Mouse (Mus musculus) heart, embryonic 11.5 days (tissue): ENCODE data around the gene Echdc1. TPM values are rescaled to one million over a fixed set of nuclear protein-coding genes. Genes with fewer than 3 reads are reported as not detected.
A peak's percentile ranks its signal among the peaks of the same experiment; 100 is the strongest.

Experiments used
- ATAC-seq: fragments of 200-750 bp; cut with Nextera tagmentation; replicated peaks from 2 replicates; pipeline ENCODE4 v1.8.0; 2017; ENCODE audit warnings: moderate library complexity; ENCODE audit not compliant: insufficient number of reproducible peaks, low FRiP score, low TSS enrichment
- H3K27ac ChIP-seq: fragments of 300-500 bp; sonication (generic); 2 replicates; pipeline ENCODE4 v1.5.1; 2014; ENCODE audit warnings: mild to moderate bottlenecking, low read depth, low read length
- H3K27me3 ChIP-seq: fragments of 300-500 bp; sonication (generic); 2 replicates; pipeline ENCODE4 v1.6.1; 2014; ENCODE audit warnings: mild to moderate bottlenecking, low read length, mixed read lengths; ENCODE audit not compliant: control insufficient read depth, insufficient read depth
- H3K36me3 ChIP-seq: fragments of 300-500 bp; sonication (generic); 2 replicates; pipeline ENCODE4 v1.6.1; 2014; ENCODE audit warnings: mild to moderate bottlenecking, low read length, moderate library complexity, mixed read lengths; ENCODE audit not compliant: control insufficient read depth, insufficient read depth
- H3K4me1 ChIP-seq: fragments of 300-500 bp; sonication (generic); 2 replicates; pipeline ENCODE4 v1.6.1; 2014; ENCODE audit warnings: low read length; ENCODE audit not compliant: control insufficient read depth, insufficient read depth
- H3K4me2 ChIP-seq: fragments of 300-500 bp; sonication (generic); 2 replicates; pipeline ENCODE4 v1.6.1; 2014; ENCODE audit warnings: mild to moderate bottlenecking, moderate library complexity
- H3K4me3 ChIP-seq: fragments of 300-500 bp; sonication (generic); 2 replicates; pipeline ENCODE4 v1.5.1; 2014; ENCODE audit warnings: low read depth, low read length
- H3K9ac ChIP-seq: fragments of 300-500 bp; sonication (generic); 2 replicates; pipeline ENCODE4 v1.6.1; 2014; ENCODE audit warnings: mild to moderate bottlenecking, low read depth, low read length, moderate library complexity
- H3K9me3 ChIP-seq: fragments of 300-500 bp; sonication (generic); replicated peaks from 2 replicates; pipeline ENCODE4 v1.6.1; 2016; ENCODE audit warnings: low read length; ENCODE audit not compliant: control insufficient read depth
- WGBS: fragments of 180-500 bp; shearing (Covaris S2); extraction: QIAGEN DNeasy Blood & Tissue Kit; methylation state at CpG from one replicate; pipeline ENCODE4 v1.1.7; 2014; ENCODE audit not compliant: insufficient replicate concordance; 5-methylcytosine and 5-hydroxymethylcytosine counted together
- polyA plus RNA-seq: library from polyadenylated mRNA; unstranded; fragments of >200 nt; fragmentation: Nextera tagmentation; extraction: Ambion mirVana; gene quantifications from 2 replicates; pipeline ENCODE4 v1.2.1, GENCODE M21; 2014

The Echdc1 gene
- polyA plus RNA-seq, 1 experiment from 2014 or later, result 27.9 TPM

DNA sequence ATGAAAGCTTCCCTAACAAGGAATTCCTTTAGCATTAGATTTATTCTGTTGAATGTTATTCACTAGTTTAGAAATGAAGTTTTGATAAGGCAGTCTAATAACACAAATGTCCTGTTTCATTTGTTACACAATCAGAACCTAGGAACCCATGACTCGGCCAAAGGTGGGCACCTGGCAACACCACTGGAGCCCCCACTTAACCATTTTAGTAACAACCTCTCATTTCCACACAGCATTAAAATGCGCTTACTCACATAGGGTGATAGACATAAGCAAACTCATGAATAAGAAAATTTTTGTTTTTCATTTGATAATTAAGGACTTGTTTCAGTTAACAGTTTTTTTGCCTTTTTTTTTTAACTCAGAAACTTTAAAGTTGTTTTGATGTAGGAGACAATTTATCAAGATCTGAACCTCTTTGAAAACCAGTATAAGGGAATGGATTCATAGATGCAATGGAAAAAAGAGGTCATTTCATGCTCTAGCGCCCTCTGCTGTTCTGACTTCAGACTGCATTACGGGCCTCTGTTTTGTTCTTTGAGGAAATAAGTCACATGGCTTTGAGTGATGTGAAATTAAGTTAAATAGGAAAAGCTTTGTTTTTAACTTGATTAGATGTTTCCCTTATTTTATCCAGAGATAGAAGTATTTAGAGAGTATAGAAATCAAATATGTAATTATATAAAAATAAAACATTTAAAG is 25.5 kb downstream of the Echdc1 start:
- Histone ChIP-seq H3K9ac (no peak overlapping the region), H3K4me3 (no peak overlapping the region), H3K9me3 (no peaks in the 10 kb centered on the region), H3K4me2 (no peak overlapping the region), H3K4me1 (no peaks in the 10 kb centered on the region), H3K36me3 (no peaks in the 10 kb centered on the region), H3K27ac (no peak overlapping the region), H3K27me3 (no peaks in the 10 kb centered on the region)
- no peak for ATAC-seq
- 52% methylated on average over 4 of the region's 4 CpGs for WGBS

DNA sequence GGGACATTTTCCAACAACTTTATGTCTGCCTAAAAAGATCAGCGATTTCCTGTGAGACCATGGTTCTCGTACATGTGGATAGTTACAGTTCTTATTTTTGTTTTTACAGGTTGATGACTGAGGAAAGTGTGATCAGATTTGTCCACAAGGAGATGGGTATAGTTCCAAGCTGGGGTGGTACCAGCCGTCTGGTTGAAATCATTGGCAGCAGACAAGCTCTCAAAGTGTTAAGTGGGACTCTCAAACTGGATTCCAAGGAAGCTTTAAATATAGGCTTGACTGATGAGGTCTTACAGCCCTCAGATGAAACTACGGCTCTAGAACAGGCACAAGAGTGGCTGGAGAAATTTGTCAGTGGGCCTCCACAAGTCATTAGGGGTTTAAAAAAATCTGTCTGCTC is 31.3 kb downstream of the Echdc1 start:
- no peak overlapping the region for H3K27ac ChIP-seq
- no peak overlapping the region for H3K4me2 ChIP-seq
- no peak overlapping the region for H3K9ac ChIP-seq
- no peak for ATAC-seq
- H3K4me1 ChIP-seq, result no peaks in the 10 kb centered on the region
- H3K9me3 ChIP-seq, result no peaks in the 10 kb centered on the region
- H3K4me3 ChIP-seq, result no peak overlapping the region
- H3K36me3 ChIP-seq, result peaks cover 9% of the 10 kb centered on the region
- H3K27me3 ChIP-seq, result no peaks in the 10 kb centered on the region
- 70% methylated on average over 4 of the region's 4 CpGs for WGBS

DNA sequence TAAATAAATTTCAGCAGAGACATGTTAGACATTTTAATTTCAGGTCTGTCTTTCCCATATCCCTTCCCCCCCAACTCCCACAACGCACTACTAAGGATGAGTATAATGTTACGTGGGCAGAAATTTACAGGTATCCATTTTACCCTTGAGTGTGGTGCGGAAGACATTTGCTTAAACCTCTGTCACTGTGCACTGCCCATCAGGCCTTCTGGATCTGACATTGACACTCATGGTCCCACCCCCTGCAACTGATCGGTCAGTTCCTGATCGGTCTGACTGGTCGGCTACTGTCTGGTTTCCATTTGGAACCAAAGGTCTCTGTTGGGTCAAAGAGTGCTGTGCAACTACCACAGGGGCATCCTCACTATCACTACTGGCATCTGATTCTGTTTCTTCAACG is 33.7 kb downstream of the Echdc1 start:
- no peak overlapping the region for H3K4me2 ChIP-seq
- no peak overlapping the region for H3K4me3 ChIP-seq
- H3K27ac ChIP-seq, result no peak overlapping the region
- no peak overlapping the region for H3K9ac ChIP-seq
- H3K36me3 ChIP-seq, result peaks cover 9% of the 10 kb centered on the region
- no peak for ATAC-seq
- no peaks in the 10 kb centered on the region for H3K4me1 ChIP-seq
- WGBS, result 94% methylated on average over 7 of the region's 7 CpGs
- H3K27me3 ChIP-seq, result no peaks in the 10 kb centered on the region
- no peaks in the 10 kb centered on the region for H3K9me3 ChIP-seq

DNA sequence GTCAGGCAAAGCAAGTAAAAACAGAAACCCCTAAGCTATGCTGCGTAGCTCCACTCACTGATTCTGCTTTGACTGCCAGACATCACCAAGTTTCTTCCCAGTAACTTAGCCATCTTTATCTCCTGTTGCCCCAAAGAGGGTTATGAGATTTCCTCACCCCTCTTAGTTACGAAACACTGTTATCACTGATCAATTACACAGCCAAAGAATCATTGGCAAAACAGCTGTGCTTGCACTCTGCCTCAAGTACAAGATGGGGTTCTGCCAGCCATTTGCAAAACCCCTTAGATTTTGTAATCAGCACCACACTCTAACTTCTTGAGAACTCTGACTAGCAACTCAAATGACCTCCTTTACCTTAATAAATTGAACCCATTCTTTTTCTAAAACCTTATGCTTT is 38.5 kb downstream of the Echdc1 start:
- Histone ChIP-seq H3K9me3 (no peaks in the 10 kb centered on the region), H3K27me3 (no peaks in the 10 kb centered on the region), H3K4me1 (no peaks in the 10 kb centered on the region), H3K9ac (no peak overlapping the region), H3K4me2 (no peak overlapping the region), H3K4me3 (no peak overlapping the region), H3K27ac (no peak overlapping the region), H3K36me3 (peaks cover 9% of the 10 kb centered on the region)
- WGBS, result 67% methylated on average over 2 of the region's 2 CpGs
- no peak for ATAC-seq

DNA sequence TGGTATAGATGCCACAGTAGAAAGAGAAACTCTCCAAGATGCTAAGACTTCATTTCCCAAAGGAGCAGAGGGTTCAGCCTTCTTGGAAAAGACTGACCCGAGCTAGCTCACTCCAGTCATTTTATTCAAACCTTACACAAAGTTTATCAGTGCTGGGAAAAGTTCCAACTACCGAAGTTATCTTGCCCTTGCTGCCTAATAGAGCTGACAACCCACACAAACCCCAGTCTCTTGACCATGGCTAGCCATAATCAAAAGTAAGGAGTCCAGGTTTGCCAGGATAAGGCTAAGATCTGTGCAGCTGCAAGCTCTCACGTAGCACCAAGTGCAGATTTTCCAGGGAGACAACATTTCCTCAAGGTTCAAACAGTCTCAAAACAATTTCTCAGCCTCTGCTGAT is 39.6 kb downstream of the Echdc1 start:
- WGBS, result 60% methylated on average over 3 of the region's 3 CpGs
- Histone ChIP-seq H3K27ac (no peak overlapping the region), H3K4me3 (no peak overlapping the region), H3K36me3 (peaks cover under 1% of the 10 kb centered on the region; the same call in 1 of the 2 replicates), H3K4me2 (no peak overlapping the region), H3K9me3 (no peaks in the 10 kb centered on the region), H3K4me1 (0 out of 2 replicates have a peak, but pooled peaks cover 4% of the 10 kb centered on the region), H3K27me3 (no peaks in the 10 kb centered on the region), H3K9ac (no peak overlapping the region)
- ATAC-seq, result no peak

DNA sequence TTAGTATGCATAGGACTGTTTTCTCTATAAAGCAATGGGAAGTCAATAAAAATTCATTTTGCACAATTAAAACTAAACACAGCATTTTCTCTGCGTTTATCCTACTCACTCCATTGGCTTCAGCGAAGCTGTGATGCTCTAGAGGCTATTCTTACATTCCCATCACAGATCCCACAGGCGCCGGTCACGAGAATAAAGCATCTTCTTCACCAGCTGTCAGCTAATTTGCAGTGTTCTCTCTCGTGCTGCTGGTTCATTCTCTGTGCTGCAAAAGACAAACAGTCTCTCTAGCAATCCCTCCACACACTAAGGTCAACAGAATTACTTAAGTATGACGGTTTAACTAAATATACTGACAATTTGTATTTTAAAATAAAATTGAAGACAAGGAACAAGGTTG is 41.2 kb downstream of the Echdc1 start:
- Histone ChIP-seq H3K36me3 (no peaks in the 10 kb centered on the region), H3K4me2 (no peak overlapping the region), H3K4me3 (no peak overlapping the region), H3K9ac (no peak overlapping the region), H3K9me3 (no peaks in the 10 kb centered on the region), H3K4me1 (0 out of 2 replicates have a peak, but pooled peaks cover 4% of the 10 kb centered on the region), H3K27ac (no peak overlapping the region), H3K27me3 (no peaks in the 10 kb centered on the region)
- WGBS, result 78% methylated on average over 7 of the region's 7 CpGs
- no peak for ATAC-seq

DNA sequence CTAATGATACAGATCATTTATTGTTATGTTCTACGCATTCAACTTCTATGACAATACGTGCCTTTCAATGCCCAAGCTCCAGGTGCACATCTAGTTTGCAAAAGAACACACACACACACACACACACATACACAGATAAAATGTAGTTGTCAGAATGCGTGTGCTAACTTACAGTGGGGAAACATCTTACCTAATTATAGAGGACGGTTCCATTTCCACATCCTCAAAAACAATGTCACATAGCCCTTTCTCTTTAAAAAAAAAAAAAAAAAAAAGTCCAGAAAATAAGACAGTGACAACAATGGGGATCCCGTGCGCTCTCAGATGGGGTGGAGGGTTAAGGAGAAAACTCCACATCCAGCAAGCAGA is 48.1 kb downstream of the Echdc1 start:
- Histone ChIP-seq H3K4me2 (peak overlapping the region; percentile 79), H3K36me3 (no peaks in the 10 kb centered on the region), H3K9ac (peak overlapping the region; percentile 95), H3K27ac (peak overlapping the region; percentile 98), H3K27me3 (no peaks in the 10 kb centered on the region), H3K4me1 (0 out of 2 replicates have a peak, but pooled peaks cover 4% of the 10 kb centered on the region), H3K9me3 (no peaks in the 10 kb centered on the region), H3K4me3 (peak overlapping the region; percentile 90)
- ATAC-seq, result no peak
- WGBS, result 4% methylated on average over 6 of the region's 6 CpGs

DNA sequence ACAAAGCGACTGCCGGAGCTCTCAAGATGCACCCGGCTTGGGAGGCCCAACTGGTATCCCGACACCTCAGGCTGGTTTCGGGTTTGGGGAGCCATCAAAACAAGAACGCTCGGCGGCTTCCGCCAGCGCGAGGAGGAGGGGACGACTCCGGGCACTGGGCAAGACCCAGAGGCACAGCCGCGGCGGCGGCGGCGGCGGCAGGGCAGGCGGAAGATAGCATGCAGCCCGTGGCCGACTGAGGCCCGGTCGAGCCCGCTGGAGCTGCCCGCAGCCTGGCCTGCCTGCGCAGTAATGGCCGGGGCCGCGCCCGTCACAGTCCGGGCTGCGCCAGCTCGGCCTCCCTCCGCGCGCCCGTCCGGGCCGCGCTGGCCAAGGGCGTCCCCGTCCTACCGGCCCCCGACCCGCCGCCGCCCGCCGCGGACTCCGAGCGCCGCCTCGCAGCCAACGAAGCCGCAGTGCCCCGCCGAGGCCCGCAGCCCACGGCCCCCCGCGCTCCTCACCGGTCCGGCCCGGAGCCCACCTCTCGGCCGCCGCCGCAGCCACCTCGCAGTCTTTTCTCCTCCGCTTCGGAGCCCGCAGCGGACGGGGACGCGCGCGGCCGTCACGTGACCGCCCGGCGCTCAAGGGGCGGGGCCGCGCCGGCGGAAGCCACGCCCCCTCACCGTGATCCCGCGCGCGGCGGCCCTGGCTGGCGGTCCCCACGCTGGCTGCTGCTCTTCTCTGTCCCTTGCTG is 48.7 kb downstream of the Echdc1 start:
- Histone ChIP-seq H3K9ac (peak overlapping the region; percentile 95), H3K4me1 (0 out of 2 replicates have a peak, but pooled peaks cover 2% of the 10 kb centered on the region), H3K36me3 (no peaks in the 10 kb centered on the region), H3K4me2 (peak overlapping the region; percentile 79), H3K27ac (peak overlapping the region; percentile 98), H3K4me3 (peak overlapping the region; percentile 90), H3K9me3 (no peaks in the 10 kb centered on the region), H3K27me3 (no peaks in the 10 kb centered on the region)
- peak; percentile 97 for ATAC-seq
- WGBS, result under 1% methylated on average over 55 of the region's 100 CpGs
